In genomic region chr9:75071706-75072192, GRCm38 (mm10) we compare ENCODE assay signal across 8 mouse cellular contexts. TPM values are rescaled to one million over a fixed set of nuclear protein-coding genes. Genes with fewer than 3 reads are reported as not detected.
DNase-seq lines count a peak whose midpoint lies in the region; ATAC-seq lines count a peak whose summit lies in the region.

No protein-coding gene starts in this region.

- H3K4me1 ChIP-seq in embryonic facial prominence, embryonic 14.5 days (ENCODE audit: control insufficient read depth, insufficient read depth, low read length), result peaks cover 8% of the 10 kb centered on the region; the same call in 1 of the 2 replicates
- peaks cover 37% of the 10 kb centered on the region for H3K4me1 ChIP-seq in hindbrain, embryonic 13.5 days (replicated peaks)
- H3K4me1 ChIP-seq in liver, embryonic 16.5 days (ENCODE audit: control insufficient read depth, low read depth, low read length), result peaks cover 14% of the 10 kb centered on the region
- H3K4me1 ChIP-seq in neural tube, embryonic 14.5 days (ENCODE audit: control insufficient read depth, insufficient read depth, low read length), result peaks cover 13% of the 10 kb centered on the region; the same call in 1 of the 2 replicates

- ATAC-seq in embryonic facial prominence, embryonic 14.5 days (ENCODE audit: low read depth), result peak; percentile 9; the same call in 1 of the 2 replicates
- peak; percentile 30 for ATAC-seq in hindbrain, embryonic 13.5 days (ENCODE audit: low FRiP score)
- no peak for ATAC-seq in liver, embryonic 16.5 days (ENCODE audit: low read depth)
- ATAC-seq in neural tube, embryonic 14.5 days (ENCODE audit: low read depth), result peak; percentile 18

- peak overlapping the region; percentile 93 for H3K27ac ChIP-seq in embryonic facial prominence, embryonic 14.5 days (replicated peaks; ENCODE audit: low read depth, low read length)
- peak overlapping the region; percentile 98 for H3K27ac ChIP-seq in hindbrain, embryonic 13.5 days
- H3K27ac ChIP-seq in liver, embryonic 16.5 days (ENCODE audit: low read length), result no peak overlapping the region
- peak overlapping the region; percentile 97 for H3K27ac ChIP-seq in neural tube, embryonic 14.5 days (ENCODE audit: low read depth, low read length)

- H3K27me3 ChIP-seq in embryonic facial prominence, embryonic 14.5 days (replicated peaks; ENCODE audit: control insufficient read depth, insufficient read depth, low read length), result no peaks in the 10 kb centered on the region
- H3K27me3 ChIP-seq in hindbrain, embryonic 13.5 days, result no peaks in the 10 kb centered on the region
- H3K27me3 ChIP-seq in liver, embryonic 16.5 days (ENCODE audit: control insufficient read depth, insufficient read depth, low read depth, low read length), result peaks cover 32% of the 10 kb centered on the region
- H3K27me3 ChIP-seq in neural tube, embryonic 14.5 days (ENCODE audit: control insufficient read depth, insufficient read depth, low read length), result no peaks in the 10 kb centered on the region

- no peaks in the 10 kb centered on the region for H3K9me3 ChIP-seq in embryonic facial prominence, embryonic 14.5 days (ENCODE audit: control insufficient read depth, low read length)
- no peaks in the 10 kb centered on the region for H3K9me3 ChIP-seq in hindbrain, embryonic 13.5 days
- H3K9me3 ChIP-seq in liver, embryonic 16.5 days (replicated peaks; ENCODE audit: control insufficient read depth, low read length), result no peaks in the 10 kb centered on the region
- no peaks in the 10 kb centered on the region for H3K9me3 ChIP-seq in neural tube, embryonic 14.5 days (ENCODE audit: control insufficient read depth, low read length)

- intact Hi-C loops in left cerebral cortex, postnatal 36 days (cut with DNase I), result loop anchor here (5.0 kb wide), 1 partner anchor 126 kb away; no protein-coding TSS in a partner anchor
- intact Hi-C loops in left cerebral cortex, postnatal 4 days (cut with DNase I), result loop anchor here (5.0 to 10.0 kb wide), 2 partner anchors 36 to 73 kb away; no protein-coding TSS in a partner anchor

- H3K4me2 ChIP-seq in embryonic facial prominence, embryonic 14.5 days (ENCODE audit: low read depth, low read length), result peak overlapping the region; percentile 69
- peak overlapping the region; percentile 67 for H3K4me2 ChIP-seq in hindbrain, embryonic 13.5 days
- peak overlapping the region; percentile 90 for H3K4me2 ChIP-seq in liver, embryonic 16.5 days (ENCODE audit: low read depth, low read length)
- peak overlapping the region; percentile 70 for H3K4me2 ChIP-seq in neural tube, embryonic 14.5 days (ENCODE audit: low read depth, low read length)

- H3K4me3 ChIP-seq in embryonic facial prominence, embryonic 14.5 days (ENCODE audit: low read depth, low read length), result peak overlapping the region; percentile 76
- H3K4me3 ChIP-seq in hindbrain, embryonic 13.5 days, result peak overlapping the region; percentile 93
- H3K4me3 ChIP-seq in liver, embryonic 16.5 days (ENCODE audit: low read depth, low read length), result peak overlapping the region; percentile 71
- peak overlapping the region; percentile 89 for H3K4me3 ChIP-seq in neural tube, embryonic 14.5 days (ENCODE audit: low read depth, low read length)

- peak overlapping the region; percentile 81 for H3K9ac ChIP-seq in embryonic facial prominence, embryonic 14.5 days (ENCODE audit: low read depth, low read length)
- H3K9ac ChIP-seq in hindbrain, embryonic 13.5 days, result peak overlapping the region; percentile 98
- peak overlapping the region; percentile 67 for H3K9ac ChIP-seq in liver, embryonic 16.5 days (ENCODE audit: low read depth, low read length)
- H3K9ac ChIP-seq in neural tube, embryonic 14.5 days (replicated peaks; ENCODE audit: low read depth, low read length), result peak overlapping the region; percentile 96

- H3K36me3 ChIP-seq in embryonic facial prominence, embryonic 14.5 days (ENCODE audit: control insufficient read depth, insufficient read depth, low read length), result no peaks in the 10 kb centered on the region
- H3K36me3 ChIP-seq in hindbrain, embryonic 13.5 days, result no peaks in the 10 kb centered on the region
- H3K36me3 ChIP-seq in liver, embryonic 16.5 days (ENCODE audit: control insufficient read depth, insufficient read depth), result no peaks in the 10 kb centered on the region
- H3K36me3 ChIP-seq in neural tube, embryonic 14.5 days (ENCODE audit: control insufficient read depth, insufficient read depth, low read length), result no peaks in the 10 kb centered on the region

- WGBS in embryonic facial prominence, embryonic 14.5 days, result under 1% methylated on average over 24 of the region's 29 CpGs
- under 1% methylated on average over 29 of the region's 29 CpGs for WGBS in hindbrain, embryonic 13.5 days
- under 1% methylated on average over 29 of the region's 29 CpGs for WGBS in liver, embryonic 16.5 days (ENCODE audit: insufficient replicate concordance)
- WGBS in neural tube, embryonic 14.5 days, result under 1% methylated on average over 29 of the region's 29 CpGs

- DNase-seq in left cerebral cortex, postnatal 36 days (ENCODE audit: low spot score in 2 of 2), result peak; percentile 35 to 36
- DNase-seq in left cerebral cortex, postnatal 4 days, result no peak
- DNase-seq in MN1 (ENCODE audit: low spot score), result peak; percentile 56
- DNase-seq in embryonic facial prominence, embryonic 14.5 days (ENCODE audit: low spot score), result peak; percentile 53
- DNase-seq in cerebellum, postnatal 10 days, result no peak

RNA-seq across cellular contexts. Expression of gene Myo5a, which starts 0.9 kb away (rescaled TPM):
- total RNA-seq in left cerebral cortex, postnatal 36 days (2021), result 100 to 1,000 TPM; 297 to 304 TPM
- total RNA-seq in left cerebral cortex, postnatal 4 days (2021), result 100 to 1,000 TPM; 239 to 251 TPM
- 25.1 and 25.7 TPM in 2 replicates for polyA plus RNA-seq in embryonic facial prominence, embryonic 14.5 days (2014; fragmentation: Nextera tagmentation; extraction: Ambion mirVana)
- polyA plus RNA-seq in hindbrain, embryonic 13.5 days (2015; fragmentation: Nextera tagmentation; extraction: Ambion mirVana), result 30.0 and 32.6 TPM in 2 replicates
- 1.4 and 1.6 TPM in 2 replicates for polyA plus RNA-seq in liver, embryonic 16.5 days (2015; fragmentation: Nextera tagmentation; extraction: Ambion mirVana)
- polyA plus RNA-seq in neural tube, embryonic 14.5 days (2014; fragmentation: Nextera tagmentation; extraction: Ambion mirVana), result 56.6 and 60.0 TPM in 2 replicates

RNA-seq across cellular contexts. Expression of gene Arpp19, which starts 34.3 kb away (rescaled TPM):
- total RNA-seq in left cerebral cortex, postnatal 36 days (2021), result 100 to 1,000 TPM; 457 to 503 TPM
- total RNA-seq in left cerebral cortex, postnatal 4 days (2021), result 100 to 1,000 TPM; 193 to 207 TPM
- polyA plus RNA-seq in embryonic facial prominence, embryonic 14.5 days (2014; fragmentation: Nextera tagmentation; extraction: Ambion mirVana), result 244 and 272 TPM in 2 replicates
- polyA plus RNA-seq in hindbrain, embryonic 13.5 days (2015; fragmentation: Nextera tagmentation; extraction: Ambion mirVana), result 247 and 248 TPM in 2 replicates
- 109 and 121 TPM in 2 replicates for polyA plus RNA-seq in liver, embryonic 16.5 days (2015; fragmentation: Nextera tagmentation; extraction: Ambion mirVana)
- 209 and 219 TPM in 2 replicates for polyA plus RNA-seq in neural tube, embryonic 14.5 days (2014; fragmentation: Nextera tagmentation; extraction: Ambion mirVana)

Comparison
In these comparisons a context has a peak if more than half of its experiments do, and no peak if none do; other contexts are left out.
1. DNase-seq: peak in left cerebral cortex, postnatal 36 days (2 of 2), MN1 (single experiment) and embryonic facial prominence, embryonic 14.5 days (single experiment); none in left cerebral cortex, postnatal 4 days (single experiment) and cerebellum, postnatal 10 days (0 of 2).
2. RNA of gene Myo5a, which starts 0.9 kb away (polyA plus RNA-seq): 56.6 to 60.0 TPM in neural tube, embryonic 14.5 days, 30.0 to 32.6 TPM in hindbrain, embryonic 13.5 days and 25.1 to 25.7 TPM in embryonic facial prominence, embryonic 14.5 days; 1.4 to 1.6 TPM in liver, embryonic 16.5 days; every median in the first group is over 10 times any median in the second.
3. Peak in every context shown above with its lines, with median percentiles within 50 percentile points of each other: H3K4me2 ChIP-seq, H3K4me3 ChIP-seq and H3K9ac ChIP-seq.